Mouse (Mus musculus) 3134 (cell line): ENCODE data around the gene Bcar1.

ENCODE experiments used
- DNase-seq: peaks from one replicate; pipeline ENCODE4 v3.0.0-alpha.2; 2011; ENCODE audit warnings: low spot score; ENCODE audit not compliant: insufficient read length; ENCODE audit errors: extremely low read depth

Bcar1 gene

DNA sequence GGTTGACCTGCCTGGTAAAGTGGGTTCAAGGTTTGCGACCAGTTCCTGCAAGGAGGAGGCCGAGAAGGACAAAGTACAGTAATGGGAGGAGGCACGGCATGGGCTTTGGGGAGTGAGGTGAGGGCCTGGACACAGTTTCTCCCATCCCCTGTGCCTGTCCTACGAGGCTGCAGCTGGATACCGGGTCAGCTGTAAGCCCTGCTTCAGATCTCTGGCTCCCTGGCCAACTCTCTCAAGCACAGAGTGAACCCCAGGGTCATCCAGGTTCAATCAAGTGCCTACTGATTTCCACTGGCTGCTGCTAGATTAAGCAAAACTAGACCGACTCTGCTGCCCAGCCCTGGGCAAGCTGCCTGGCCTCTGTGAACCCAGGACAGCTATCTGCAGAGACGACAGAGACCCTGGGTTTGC is 3.3 kb downstream of the Bcar1 start:
- DNase-seq, result no peak

DNA sequence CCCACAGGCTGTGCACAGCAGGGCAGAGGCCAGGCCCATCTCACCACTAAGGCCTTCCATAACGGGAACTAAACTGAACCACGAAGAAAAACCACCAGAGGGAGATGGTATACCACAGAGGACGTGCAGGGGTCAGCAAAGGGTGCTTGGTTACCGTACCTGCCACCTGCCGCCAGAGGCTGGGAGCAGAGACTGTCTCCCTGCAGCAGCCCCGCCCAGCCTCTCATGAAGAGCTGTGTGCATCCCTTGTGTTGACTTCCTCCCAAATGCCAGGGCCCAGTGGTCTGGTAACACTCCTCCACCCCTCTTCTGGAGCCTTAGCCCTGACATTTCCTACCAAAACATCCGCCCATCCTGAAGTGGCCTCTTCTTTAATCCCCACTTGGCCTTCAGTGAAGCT is 4.0 kb downstream of the Bcar1 start:
- DNase-seq, result no peak

DNA sequence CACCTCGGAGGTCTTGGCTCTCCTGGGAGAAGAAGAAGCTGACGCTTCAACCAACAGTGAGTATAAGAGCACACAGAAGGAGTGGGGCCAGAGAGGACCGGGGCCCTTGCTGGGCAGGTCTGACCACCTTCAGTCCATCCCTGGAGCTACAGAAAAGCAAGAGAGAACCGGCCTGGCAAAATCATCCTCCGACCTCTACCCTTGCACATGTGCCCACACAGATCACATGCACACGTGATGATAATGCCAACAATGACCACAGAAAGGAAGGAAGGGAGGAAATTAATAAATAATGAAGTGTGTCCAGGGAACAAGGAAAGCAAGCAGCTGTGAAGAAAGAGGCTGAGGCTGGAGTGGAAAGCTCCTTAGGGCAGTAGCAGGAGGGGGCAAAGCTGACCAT is 4.7 kb downstream of the Bcar1 start:
- DNase-seq, result no peak

DNA sequence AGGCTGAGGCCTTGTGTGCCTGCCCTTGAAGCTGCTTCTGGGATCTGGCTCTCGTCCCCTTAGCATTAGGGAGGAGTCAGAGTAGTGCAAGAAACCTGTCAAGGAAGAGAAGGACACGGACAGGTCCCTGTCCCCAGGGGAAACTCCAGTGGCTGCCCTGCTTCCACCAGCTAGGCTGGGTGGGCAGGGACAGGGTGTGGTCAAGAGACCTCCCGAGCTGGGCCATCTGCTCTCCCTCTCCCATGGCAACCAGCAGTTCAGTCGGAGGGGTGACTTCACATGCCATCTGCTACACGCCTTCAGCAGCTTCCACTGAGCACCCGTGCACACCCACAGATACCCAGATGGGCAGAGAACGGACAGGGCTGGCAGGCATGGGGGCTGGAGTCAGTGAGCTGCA is 7.3 kb downstream of the Bcar1 start:
- no peak for DNase-seq

DNA sequence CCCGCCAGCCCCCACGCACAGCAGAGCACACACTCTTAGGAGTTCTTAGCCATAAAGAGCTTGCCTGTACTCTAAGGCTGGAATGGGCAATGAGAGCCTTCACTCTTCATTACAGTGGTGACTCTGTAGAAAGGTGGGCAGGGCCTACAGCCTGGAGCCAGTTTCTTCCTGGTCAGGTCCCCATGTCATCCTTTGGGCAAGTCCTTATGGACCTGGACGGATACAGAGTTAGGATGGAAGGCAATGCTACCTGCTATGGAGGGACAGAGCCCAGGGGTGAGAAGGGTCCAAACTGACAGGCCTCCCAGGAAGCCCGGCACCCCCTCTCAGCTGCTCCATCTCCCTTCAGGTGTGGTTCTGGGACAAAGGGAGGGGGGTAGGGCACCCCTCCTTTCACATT is 7.8 kb downstream of the Bcar1 start:
- DNase-seq, result no peak

DNA sequence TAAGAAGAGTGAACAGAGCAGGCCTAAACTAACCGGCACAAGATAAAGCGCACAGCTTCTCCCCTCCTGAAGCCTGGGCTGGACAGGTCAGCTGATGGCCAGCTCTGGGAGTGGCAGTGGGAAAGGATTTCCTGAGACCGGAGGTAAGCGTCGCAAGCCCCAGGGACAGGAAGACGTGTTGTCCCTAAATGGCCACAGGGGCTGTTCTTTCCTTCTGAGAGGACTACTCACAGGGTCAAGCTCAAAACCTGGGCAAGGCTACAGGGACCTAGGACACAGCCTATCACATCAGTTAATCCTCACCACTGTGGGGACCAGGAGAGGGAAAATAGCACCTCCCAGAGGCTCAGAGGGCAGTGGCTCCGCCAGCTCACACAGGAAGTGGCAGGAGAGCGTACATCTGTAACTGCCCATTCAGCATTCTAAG is 8.3 kb downstream of the Bcar1 start:
- no peak for DNase-seq

DNA sequence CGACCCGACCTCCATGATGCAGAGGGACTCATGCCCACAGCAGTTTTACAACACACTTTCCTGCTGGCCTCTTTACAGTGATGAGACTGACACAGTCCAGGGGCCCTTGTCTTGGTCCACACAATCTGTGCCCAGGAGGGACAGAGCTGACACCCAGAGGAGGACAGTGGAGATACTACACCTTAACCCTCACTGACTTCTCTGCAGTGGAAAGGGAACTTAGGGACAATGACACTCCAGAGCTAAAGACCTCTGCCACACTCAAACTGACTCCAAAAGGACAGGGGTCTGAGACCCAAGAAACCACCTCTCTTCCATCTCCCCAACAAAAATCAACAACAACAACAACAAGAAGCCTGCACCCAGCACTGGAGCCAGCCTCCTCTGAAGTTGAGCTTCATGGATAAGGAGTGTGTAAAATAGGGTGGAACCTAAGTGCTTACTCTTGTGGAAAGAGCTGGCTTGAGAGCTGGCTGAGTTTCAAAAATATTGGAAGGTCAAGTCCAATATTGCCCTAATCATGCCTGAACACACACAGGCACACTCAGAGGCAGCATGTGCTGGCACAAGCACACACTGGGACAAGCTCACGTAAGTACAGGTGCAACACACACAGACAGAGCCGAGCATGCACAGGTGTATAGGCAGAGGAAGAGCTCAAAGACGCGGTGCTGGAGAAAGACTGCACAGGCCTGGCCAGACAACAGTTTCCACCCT is 9.2 kb downstream of the Bcar1 start:
- no peak for DNase-seq

DNA sequence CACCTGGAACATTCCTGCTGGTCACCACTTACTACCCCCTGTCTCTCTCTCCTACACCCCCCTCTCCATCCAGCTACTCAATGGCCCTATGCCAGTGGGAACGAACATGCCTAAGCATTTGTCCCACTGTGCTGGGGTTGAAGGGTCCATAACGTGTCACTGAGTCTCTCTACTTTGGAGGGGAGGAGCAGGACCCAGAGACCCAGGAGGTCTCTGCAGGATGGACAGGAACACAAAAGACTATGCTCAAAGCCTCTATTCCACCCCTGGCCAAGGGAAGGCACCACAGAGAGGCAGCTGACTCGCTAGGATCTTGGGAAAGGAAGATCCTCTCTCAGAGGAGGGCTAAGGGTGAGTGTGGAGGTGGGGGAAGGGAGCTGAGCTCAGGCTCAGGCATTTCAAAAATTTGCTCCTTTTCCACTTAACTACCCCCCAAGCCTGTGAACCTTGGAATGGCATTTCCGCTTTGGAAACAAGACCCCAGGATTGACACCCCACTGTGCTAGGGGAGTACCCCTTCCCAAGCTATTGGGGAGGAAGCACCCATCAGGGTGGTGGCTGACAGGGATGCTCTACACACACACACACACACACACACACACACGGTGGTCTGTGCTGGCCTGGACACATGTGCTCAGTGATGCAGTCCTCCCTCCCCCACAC is 9.9 kb downstream of the Bcar1 start:
- no peak for DNase-seq

DNA sequence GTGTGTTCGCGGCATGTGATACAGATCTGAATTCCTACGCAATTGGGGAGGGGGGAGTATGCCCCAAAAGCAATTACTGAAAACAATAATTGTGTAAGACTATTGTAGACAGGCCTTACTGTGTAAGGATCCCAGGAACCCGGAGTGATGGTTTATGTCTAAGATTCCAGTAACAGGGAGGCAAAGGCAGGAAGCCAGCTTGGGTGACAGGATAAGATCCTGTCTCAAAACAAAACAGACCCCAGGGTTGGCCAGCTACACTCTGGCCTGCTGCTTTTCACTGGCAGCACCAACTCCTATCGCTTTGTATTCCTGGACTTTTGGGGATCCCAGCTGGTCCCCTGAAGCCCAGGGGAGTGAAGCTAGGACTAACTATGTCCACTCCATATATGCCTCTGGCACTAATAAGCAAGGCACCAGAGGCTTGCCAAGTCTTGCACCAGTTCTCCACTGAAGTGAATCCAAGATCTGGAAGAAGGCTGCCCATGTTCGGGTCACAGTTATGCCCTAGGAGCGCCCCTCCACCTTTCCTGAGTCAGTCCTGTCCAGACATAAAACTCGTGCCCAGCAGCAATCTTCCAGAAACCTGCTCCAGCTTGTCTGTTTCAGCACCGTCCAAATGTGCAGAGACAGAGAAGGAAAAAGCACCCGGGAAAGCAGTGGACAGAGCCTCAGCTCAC is 11.1 kb downstream of the Bcar1 start:
- DNase-seq, result no peak

DNA sequence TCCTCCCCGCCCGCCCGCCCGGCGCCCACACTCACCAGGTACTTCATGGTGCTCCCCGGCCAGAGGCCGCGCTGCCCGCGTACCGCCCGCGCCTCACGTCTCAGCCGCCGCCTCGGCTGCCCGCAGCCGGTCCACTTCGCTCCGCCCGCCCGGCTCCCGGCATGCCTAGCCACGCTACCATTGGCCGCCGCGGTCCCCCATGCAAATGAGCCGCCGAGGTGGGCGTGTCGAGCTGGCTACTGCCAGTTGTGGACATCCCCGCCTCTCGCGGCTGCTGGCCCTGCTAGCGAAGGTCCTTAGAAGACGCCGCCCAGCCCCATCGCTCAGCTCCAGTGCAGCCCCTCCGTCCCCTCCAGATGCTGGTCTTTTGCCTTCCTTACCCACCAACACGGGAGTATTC is 11.6 kb downstream of the Bcar1 start:
- DNase-seq, result peak; percentile 92

DNA sequence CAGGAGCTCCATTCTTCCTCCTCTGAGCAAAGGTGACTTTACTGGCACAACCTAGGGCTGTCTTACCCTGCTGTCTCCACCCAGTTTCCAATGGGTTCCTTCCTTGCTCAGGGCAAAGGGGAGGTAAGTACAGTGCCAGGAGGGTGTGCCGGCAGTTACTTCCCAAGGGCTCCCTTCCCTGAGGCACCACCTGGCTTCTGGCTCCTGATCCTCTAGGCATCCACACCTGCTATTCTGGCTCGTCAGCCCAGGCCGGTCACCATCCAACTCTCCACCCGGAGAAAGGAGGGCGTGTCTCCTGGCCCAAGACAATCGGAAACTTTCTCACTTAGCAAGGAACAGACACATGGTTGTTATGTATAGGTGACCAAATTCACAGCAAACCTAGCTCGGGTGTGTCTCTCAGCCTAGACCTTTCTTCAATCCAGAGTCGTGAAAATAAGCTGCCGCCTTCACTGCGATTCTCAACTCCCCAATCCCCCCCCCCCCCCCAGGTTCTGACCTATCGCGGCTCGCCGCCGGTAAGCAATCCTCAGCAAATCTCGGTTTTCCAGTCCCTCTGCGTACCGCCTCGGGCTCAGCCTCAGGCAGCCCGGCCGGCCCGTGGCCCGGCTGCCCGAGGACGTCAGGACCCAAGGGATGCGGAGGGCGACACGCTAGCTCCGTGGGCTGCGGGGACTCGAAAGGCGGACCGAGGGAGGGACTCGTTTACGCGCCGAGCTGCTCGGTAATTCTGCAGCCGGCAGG is 12.2 kb downstream of the Bcar1 start:
- DNase-seq, result no peak

DNA sequence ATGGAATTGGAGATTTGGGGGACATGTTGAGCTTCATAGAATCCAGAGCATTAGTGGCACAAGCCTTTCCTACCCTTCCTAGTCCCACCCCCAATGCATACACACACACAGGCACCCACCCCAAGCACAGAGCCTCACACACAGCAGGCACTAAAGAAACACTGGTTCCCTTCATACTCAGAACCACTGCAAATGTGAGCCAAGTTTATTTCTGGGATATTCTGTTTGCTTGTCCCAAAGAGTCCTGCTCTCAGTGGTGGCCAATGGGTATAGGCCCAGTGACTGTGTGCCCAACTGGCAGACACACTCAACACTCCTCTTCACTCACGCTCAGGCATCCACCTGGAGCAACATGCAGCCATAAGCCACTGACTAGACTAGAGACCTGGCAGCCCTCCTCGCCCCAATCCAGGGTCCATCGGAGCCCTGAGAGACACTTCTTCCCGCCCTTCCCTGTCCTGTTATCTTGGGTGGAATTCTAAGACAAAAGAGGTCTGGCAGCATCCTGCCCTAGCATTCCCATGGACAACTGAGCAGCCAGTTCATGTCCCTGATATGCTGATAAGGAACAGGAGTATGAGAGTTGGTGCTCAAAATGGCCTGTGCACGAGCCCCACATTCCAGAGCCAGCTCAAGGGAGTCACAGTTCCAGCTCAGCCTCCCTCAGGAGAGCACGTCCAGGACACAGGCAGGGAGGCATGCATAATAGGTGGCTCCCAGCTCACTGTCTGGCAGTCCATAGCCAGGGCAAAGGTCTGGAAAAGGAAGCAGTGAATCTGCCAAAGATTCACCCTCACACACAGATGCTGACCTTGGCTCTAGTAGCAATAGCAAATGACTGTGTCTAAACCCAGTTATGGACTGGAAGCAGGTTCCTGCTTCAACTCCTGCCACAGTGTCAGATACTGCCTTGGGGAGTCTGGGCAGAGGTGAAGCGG is 14.1 kb downstream of the Bcar1 start:
- no peak for DNase-seq

DNA sequence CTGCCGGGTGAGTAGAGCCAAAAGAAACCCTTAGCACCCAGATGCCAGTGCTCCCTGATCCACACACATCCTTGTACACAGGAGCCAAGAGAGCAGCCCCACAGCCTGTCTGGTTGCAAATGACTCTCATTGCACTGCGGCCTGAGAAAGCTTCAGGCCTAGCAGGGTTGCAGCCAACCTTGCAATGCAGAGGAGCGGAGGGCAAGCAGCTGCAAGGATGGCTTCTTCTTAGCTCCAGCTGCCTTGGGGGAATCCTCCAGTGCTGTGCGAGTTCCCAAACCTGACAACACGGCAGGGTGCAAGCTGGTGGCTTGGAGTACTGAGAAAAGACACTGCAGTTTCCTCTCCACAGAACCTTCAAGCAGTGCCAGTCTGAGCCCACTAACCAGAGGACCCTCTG is 15.1 kb downstream of the Bcar1 start:
- DNase-seq, result no peak

DNA sequence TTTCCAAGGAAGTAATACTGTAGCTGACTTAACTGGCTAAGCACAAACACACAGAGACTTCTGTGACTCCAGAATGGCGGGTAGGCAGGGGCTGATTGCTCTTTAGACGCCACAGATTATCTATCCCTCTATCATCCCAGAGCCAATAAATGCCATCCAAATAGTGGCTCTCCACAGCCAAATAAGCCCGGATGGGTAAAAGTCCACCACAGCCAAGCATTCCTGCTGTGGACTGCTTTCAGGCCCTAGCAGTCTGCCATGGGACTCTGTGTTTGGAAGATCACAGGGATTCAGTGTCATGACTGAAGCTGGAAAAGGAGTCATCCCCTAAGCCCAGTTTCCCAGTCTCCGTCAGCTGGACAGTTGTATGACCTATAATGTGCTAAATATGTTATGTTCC is 16.1 kb downstream of the Bcar1 start:
- no peak for DNase-seq

DNA sequence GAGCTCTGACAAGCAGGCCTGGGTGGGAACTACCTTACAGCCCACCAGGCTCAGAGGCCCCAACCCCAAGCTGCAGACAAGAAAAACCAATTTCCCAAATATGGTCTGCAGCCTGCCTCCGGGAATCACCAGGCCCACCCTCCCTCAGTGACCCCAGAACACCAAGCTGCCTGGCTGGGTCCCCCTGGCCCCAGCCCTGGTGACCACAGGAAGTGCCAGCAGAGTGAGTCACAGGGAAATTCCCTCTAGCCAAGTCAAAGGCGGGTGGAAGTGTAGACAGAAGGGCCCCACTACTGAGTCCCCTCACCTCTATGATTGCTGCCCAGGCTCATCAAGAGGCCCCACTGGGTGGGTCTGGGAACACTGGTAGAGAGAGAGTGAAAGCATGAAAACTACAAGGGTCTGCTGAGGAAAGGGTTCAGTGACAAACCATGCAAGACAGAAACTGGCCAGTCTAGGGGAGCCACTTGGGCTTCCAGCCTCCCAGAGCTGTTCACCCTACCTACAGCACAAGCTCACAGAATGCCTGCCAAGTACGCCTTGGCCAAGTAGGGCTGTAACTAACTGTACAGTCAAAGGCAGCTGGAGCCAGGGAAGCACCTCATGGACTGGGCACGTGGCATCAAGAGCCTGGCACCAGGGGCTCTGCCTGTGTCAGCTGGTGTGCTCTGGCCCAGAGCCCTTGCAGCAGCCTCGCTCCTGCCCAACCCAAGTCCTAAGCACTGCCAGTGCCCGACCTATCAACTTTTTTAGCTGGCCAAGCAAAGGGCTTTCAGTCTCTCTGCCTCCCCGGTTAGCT is 17.3 kb downstream of the Bcar1 start:
- peak; percentile 88 for DNase-seq

DNA sequence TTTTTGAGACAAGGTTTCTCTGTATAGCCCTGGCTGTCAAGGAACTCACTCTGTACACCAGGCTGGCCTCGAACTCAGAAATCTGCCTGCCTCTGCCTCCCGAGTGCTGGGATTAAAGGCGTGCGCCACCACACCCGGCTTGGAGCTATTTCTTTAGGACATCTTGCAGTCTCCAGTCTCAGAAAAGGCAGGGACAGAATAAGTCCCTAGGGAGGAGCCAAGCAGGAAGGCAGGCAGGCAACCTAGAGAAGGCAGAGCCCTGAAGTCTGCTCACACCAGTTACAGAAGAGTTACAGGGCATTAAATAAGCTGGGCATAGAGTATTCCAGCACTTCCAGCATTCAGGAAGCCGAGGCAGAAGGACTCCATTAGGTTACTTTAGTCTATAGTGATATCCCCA is 18.3 kb downstream of the Bcar1 start:
- DNase-seq, result no peak

DNA sequence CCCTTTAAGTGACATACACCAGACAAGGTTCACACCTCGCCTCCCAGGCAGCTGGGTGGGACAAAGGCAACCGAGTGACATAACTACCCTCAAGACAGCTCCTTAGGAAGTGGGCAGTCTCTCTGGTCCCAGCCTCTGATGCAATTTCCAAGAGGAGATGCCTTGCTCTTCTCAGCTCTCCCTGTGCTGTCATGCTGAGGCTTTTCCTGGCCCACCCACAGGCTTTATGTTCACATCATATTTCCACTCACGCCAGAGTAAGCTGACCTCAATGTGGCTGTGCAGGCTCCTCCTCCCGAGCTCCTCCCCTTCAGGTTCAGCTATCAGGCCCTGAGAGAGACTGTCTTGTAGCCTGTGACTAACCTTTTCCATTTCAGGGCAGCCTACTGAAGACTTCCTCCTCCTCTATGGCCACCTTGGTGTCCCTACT is 23.5 kb downstream of the Bcar1 start:
- peak; percentile 51 for DNase-seq

DNA sequence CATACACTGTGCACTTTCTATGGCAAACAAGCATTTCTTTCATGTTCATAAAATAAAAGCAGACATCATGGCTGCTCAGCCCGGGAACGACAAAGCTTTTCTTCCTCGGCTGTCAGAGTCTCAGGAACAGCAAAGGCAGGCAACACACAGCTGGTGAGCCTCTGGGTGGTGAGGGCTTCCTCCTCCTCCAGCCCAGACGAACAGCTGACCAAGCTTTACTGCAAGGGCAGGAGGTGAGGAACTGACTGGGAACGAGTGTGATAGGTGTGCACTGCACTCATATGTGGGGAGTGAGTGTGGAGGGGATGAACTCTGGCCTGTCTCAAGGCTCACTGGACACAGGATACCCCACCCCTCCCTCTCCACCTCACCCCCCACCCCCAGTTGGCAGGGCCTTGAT is 24.7 kb downstream of the Bcar1 start:
- no peak for DNase-seq

DNA sequence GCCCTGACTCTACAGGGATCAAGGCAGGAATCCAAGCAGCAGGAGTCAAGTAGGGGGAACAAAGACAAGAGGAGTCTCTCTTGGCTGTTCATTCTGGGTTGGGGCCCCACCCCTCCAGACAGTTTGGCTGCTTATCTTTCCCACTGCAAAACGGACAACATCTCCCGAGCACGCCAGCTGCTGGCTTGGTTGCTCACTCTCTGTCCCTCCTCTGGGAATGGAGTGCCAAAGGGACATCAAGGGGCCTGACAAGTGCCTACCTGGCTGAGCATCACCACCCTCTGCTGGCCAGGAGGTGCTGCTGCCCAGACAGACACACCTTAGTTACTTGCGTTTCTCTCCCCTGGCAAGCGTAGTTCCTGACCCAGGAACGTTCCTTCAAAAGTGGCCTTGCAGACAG is 25.7 kb downstream of the Bcar1 start:
- no peak for DNase-seq

DNA sequence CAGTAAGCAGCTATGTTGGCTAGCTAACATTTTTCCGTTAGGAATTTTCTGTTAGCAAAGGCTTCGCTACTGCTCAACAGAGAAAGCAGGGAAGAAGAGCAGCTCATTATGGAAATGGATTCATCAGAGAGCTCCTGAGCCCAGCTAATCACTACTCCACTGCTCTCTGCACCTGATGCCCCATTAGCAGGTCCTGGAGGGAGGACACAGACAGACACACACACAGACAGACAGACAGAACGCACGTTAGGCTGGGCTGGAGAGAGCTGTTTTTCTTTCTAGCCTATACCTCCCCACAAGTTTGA is 26.2 kb downstream of the Bcar1 start:
- DNase-seq, result no peak
